Mouse (Mus musculus) lung, embryonic 14.5 days (tissue): ENCODE results near the gene Nagk. TPM values are rescaled to one million over a fixed set of nuclear protein-coding genes. Genes with fewer than 3 reads are reported as not detected.
"Not testable (repeated sequence)": the region's sequence is repeated elsewhere in the genome, so short reads cannot be mapped to it uniquely, and the experiment has no call there.

Source experiments
- ATAC-seq: fragments of 200-750 bp; cut with Nextera tagmentation; 2 replicates; pipeline ENCODE4 v1.8.0; 2017; ENCODE audit warnings: mild to moderate bottlenecking, moderate TSS enrichment, moderate library complexity; ENCODE audit not compliant: insufficient read depth
- DNase-seq: peaks from one replicate; pipeline ENCODE4 v3.0.0-alpha.2; 2015
- H3K27ac ChIP-seq: fragments of 300-500 bp; sonication (generic); 2 replicates; pipeline ENCODE4 v1.5.1; 2014; ENCODE audit warnings: low read depth, mild to moderate bottlenecking, moderate library complexity
- H3K27me3 ChIP-seq: fragments of 300-500 bp; sonication (generic); 2 replicates; pipeline ENCODE4 v1.6.1; 2014; ENCODE audit warnings: low read length, control low read depth; ENCODE audit not compliant: insufficient read depth
- H3K36me3 ChIP-seq: fragments of 300-500 bp; sonication (generic); 2 replicates; pipeline ENCODE4 v1.6.1; 2014; ENCODE audit warnings: control low read depth; ENCODE audit not compliant: insufficient read depth
- H3K4me1 ChIP-seq: fragments of 300-500 bp; sonication (generic); 2 replicates; pipeline ENCODE4 v1.6.1; 2014; ENCODE audit warnings: antibody characterized with exemption, control low read depth; ENCODE audit not compliant: insufficient read depth
- H3K4me2 ChIP-seq: fragments of 300-500 bp; sonication (generic); 2 replicates; pipeline ENCODE4 v1.6.1; 2014; ENCODE audit warnings: mild to moderate bottlenecking
- H3K4me3 ChIP-seq: fragments of 300-500 bp; sonication (generic); 2 replicates; pipeline ENCODE4 v1.5.1; 2014; ENCODE audit warnings: low read depth, low read length
- H3K9ac ChIP-seq: fragments of 300-500 bp; sonication (generic); 2 replicates; pipeline ENCODE4 v1.6.1; 2014
- H3K9me3 ChIP-seq: fragments of 300-500 bp; sonication (generic); 2 replicates; pipeline ENCODE4 v1.6.1; 2016; ENCODE audit warnings: low read depth, low read length, control low read depth
- CTCF ChIP-seq: IDR thresholded peaks from 2 replicates; pipeline ENCODE4 v1.5.1; 2016; ENCODE audit warnings: antibody characterized with exemption, low read depth
- WGBS: fragments of 180-500 bp; shearing (Covaris S2); extraction: QIAGEN DNeasy Blood & Tissue Kit; methylation state at CpG from one replicate; pipeline ENCODE4 v1.1.7; 2014; 5-methylcytosine and 5-hydroxymethylcytosine counted together
- polyA plus RNA-seq: library from polyadenylated mRNA; unstranded; fragments of >200 nt; fragmentation: Nextera tagmentation; extraction: Ambion mirVana; gene quantifications from 2 replicates; pipeline ENCODE4 v1.2.1, GENCODE M21; 2014

The Nagk gene
- polyA plus RNA-seq, 1 experiment from 2014 or later, result 49.3 TPM

GRCm38 (mm10) chr6:83802846-83803245 is 8.1 kb downstream of the Nagk start:
- Histone ChIP-seq H3K27ac (no peak overlapping the region), H3K9ac (no peak overlapping the region), H3K4me1 (no peaks in the 10 kb centered on the region), H3K36me3 (peaks cover 58% of the 10 kb centered on the region), H3K9me3 (no peaks in the 10 kb centered on the region), H3K4me2 (no peak overlapping the region), H3K4me3 (no peak overlapping the region), H3K27me3 (no peaks in the 10 kb centered on the region)
- DNase-seq (no peak), ATAC-seq (no peak)
- 90% methylated on average over 3 of the region's 3 CpGs for WGBS
- no peak for TF ChIP-seq CTCF

GRCm38 (mm10) chr6:83815801-83816200 is 21.0 kb downstream of the Nagk start:
- Histone ChIP-seq H3K27me3 (no peaks in the 10 kb centered on the region), H3K4me1 (no peaks in the 10 kb centered on the region), H3K9me3 (0 out of 2 replicates have a peak, but pooled peaks cover 4% of the 10 kb centered on the region), H3K4me2 (no peak overlapping the region), H3K9ac (no peak overlapping the region), H3K4me3 (no peak overlapping the region), H3K36me3 (peaks cover 23% of the 10 kb centered on the region), H3K27ac (no peak overlapping the region)
- DNase-seq (no peak), ATAC-seq (no peak)
- TF ChIP-seq CTCF, result no peak
- WGBS, result 88% methylated on average over 3 of the region's 3 CpGs

GRCm38 (mm10) chr6:83818996-83819395 is 24.2 kb downstream of the Nagk start:
- Histone ChIP-seq H3K36me3 (peaks cover 7% of the 10 kb centered on the region), H3K9ac (no peak overlapping the region), H3K9me3 (0 out of 2 replicates have a peak, but pooled peaks cover 4% of the 10 kb centered on the region), H3K4me2 (no peak overlapping the region), H3K4me3 (no peak overlapping the region), H3K27ac (no peak overlapping the region), H3K27me3 (no peaks in the 10 kb centered on the region), H3K4me1 (no peaks in the 10 kb centered on the region)
- no peak for DNase-seq
- no peak for TF ChIP-seq CTCF
- ATAC-seq, result no peak
- 77% methylated on average over 1 of the region's 1 CpGs for WGBS

GRCm38 (mm10) chr6:83820727-83821515 is 26.1 kb downstream of the Nagk start:
- no peak for ATAC-seq

GRCm38 (mm10) chr6:83821856-83822255 is 27.1 kb downstream of the Nagk start:
- ATAC-seq, result no peak
- Histone ChIP-seq H3K4me2 (no peak overlapping the region), H3K27ac (no peak overlapping the region), H3K4me1 (no peaks in the 10 kb centered on the region), H3K27me3 (no peaks in the 10 kb centered on the region), H3K36me3 (peaks cover 10% of the 10 kb centered on the region; the same call in 1 of the 2 replicates), H3K9me3 (0 out of 2 replicates have a peak, but pooled peaks cover 4% of the 10 kb centered on the region), H3K9ac (no peak overlapping the region), H3K4me3 (no peak overlapping the region)
- WGBS, result 27% methylated on average over 2 of the region's 2 CpGs
- no peak for TF ChIP-seq CTCF
- DNase-seq, result peak; percentile 30

More at GRCm38 (mm10) chr6:83820727-83821515, 26.1 kb downstream of the Nagk start:
- DNase-seq, result no peak
- no peaks in the 10 kb centered on the region for H3K27me3 ChIP-seq
- H3K36me3 ChIP-seq, result 0 out of 2 replicates have a peak, but pooled peaks cover 4% of the 10 kb centered on the region
- TF ChIP-seq CTCF, result no peak
- no peak overlapping the region for H3K4me2 ChIP-seq
- no peak overlapping the region for H3K9ac ChIP-seq
- H3K27ac ChIP-seq, result no peak overlapping the region
- 80% methylated on average over 2 of the region's 2 CpGs for WGBS
- H3K4me1 ChIP-seq, result no peaks in the 10 kb centered on the region
- no peak overlapping the region for H3K4me3 ChIP-seq
- H3K9me3 ChIP-seq, result 0 out of 2 replicates have a peak, but pooled peaks cover 4% of the 10 kb centered on the region

- H3K4me1 ChIP-seq, result no peaks in the 10 kb centered on the region
- ATAC-seq (no peak; the same call in 1 of the 2 replicates), DNase-seq (peak; percentile 51)
- H3K27ac ChIP-seq, result peak overlapping the region; percentile 85
- 1% methylated on average over 29 of the region's 35 CpGs for WGBS
- H3K27me3 ChIP-seq, result no peaks in the 10 kb centered on the region
- peak overlapping the region; percentile 71 for H3K9ac ChIP-seq
- H3K36me3 ChIP-seq, result peaks cover 7% of the 10 kb centered on the region; the same call in 1 of the 2 replicates
- no peaks in the 10 kb centered on the region for H3K9me3 ChIP-seq
- H3K4me2 ChIP-seq, result peak overlapping the region; percentile 79
- peak overlapping the region; percentile 61 for H3K4me3 ChIP-seq
- no peak for TF ChIP-seq CTCF
Measured at GRCm38 (mm10) chr6:83830941-83831605, 36.3 kb downstream of the Nagk start.

GRCm38 (mm10) chr6:83831606-83832123 is 36.9 kb downstream of the Nagk start, which contains the start of gene Paip2b:
TSS of gene Paip2b (minus strand) at chr6:83831741.
- H3K36me3 ChIP-seq, result 0 out of 2 replicates have a peak, but pooled peaks cover 2% of the 10 kb centered on the region
- WGBS, result under 1% methylated on average over 37 of the region's 37 CpGs
- peak within 1 kb of the TSS; percentile 71 for H3K9ac ChIP-seq
- peak within 1 kb of the TSS; percentile 61 for H3K4me3 ChIP-seq
- DNase-seq, result peak; percentile 100
- ATAC-seq, result peak; percentile 98
- H3K9me3 ChIP-seq, result no peaks in the 10 kb centered on the region
- no peak for TF ChIP-seq CTCF
- H3K4me1 ChIP-seq, result no peaks in the 10 kb centered on the region
- H3K27ac ChIP-seq, result peak within 1 kb of the TSS; percentile 85
- no peaks in the 10 kb centered on the region for H3K27me3 ChIP-seq
- peak within 1 kb of the TSS; percentile 79 for H3K4me2 ChIP-seq

GRCm38 (mm10) chr6:83832393-83832792 is 37.6 kb downstream of the Nagk start:
- ATAC-seq, H3K4me1 ChIP-seq, H3K27me3 ChIP-seq, DNase-seq, H3K36me3 ChIP-seq, H3K9ac ChIP-seq, H3K9me3 ChIP-seq: not testable (repeated sequence)
- Histone ChIP-seq H3K4me2 (peak overlapping the region; percentile 63), H3K4me3 (peak overlapping the region; percentile 24; the same call in 1 of the 2 replicates), H3K27ac (peak overlapping the region; percentile 56; the same call in 1 of the 2 replicates)
- WGBS, result 63% methylated on average over 1 of the region's 1 CpGs
